Mouse (Mus musculus) limb, embryonic 10.5 days (tissue): ENCODE measurements around the gene Vmn1r218. TPM values are rescaled to one million over a fixed set of nuclear protein-coding genes. Genes with fewer than 3 reads are reported as not detected.
"Not testable (repeated sequence)": the region's sequence is repeated elsewhere in the genome, so short reads cannot be mapped to it uniquely, and the experiment has no call there.

Source experiments
- DNase-seq: peaks from one replicate; pipeline ENCODE4 v3.0.0-alpha.2; 2017; ENCODE audit warnings: low spot score
- H3K27ac ChIP-seq: fragments of 300-500 bp; sonication (generic); 2 replicates; pipeline ENCODE4 v1.5.1; 2016; ENCODE audit warnings: mild to moderate bottlenecking
- H3K27me3 ChIP-seq: fragments of 300-500 bp; sonication (generic); 2 replicates; pipeline ENCODE4 v1.6.1; 2016; ENCODE audit warnings: low read depth, mild to moderate bottlenecking; ENCODE audit not compliant: poor library complexity, severe bottlenecking
- H3K36me3 ChIP-seq: fragments of 300-500 bp; sonication (generic); 2 replicates; pipeline ENCODE4 v1.6.1; 2016; ENCODE audit warnings: mild to moderate bottlenecking, moderate library complexity
- H3K4me1 ChIP-seq: fragments of 300-500 bp; sonication (generic); 2 replicates; pipeline ENCODE4 v1.6.1; 2016
- H3K4me3 ChIP-seq: fragments of 300-500 bp; sonication (generic); 2 replicates; pipeline ENCODE4 v1.5.1; 2016; ENCODE audit warnings: mild to moderate bottlenecking, moderate library complexity
- H3K9me3 ChIP-seq: fragments of 300-500 bp; sonication (generic); replicated peaks from 2 replicates; pipeline ENCODE4 v1.6.1; 2016; ENCODE audit warnings: mild to moderate bottlenecking
- WGBS: fragments of 180-500 bp; shearing (Covaris S2); methylation state at CpG from one replicate; pipeline ENCODE4 v1.1.7; 2016; 5-methylcytosine and 5-hydroxymethylcytosine counted together
- polyA plus RNA-seq: library from polyadenylated mRNA; unstranded; fragments of >200 nt; fragmentation: Nextera tagmentation; extraction: Ambion mirVana; gene quantifications from 2 replicates; pipeline ENCODE4 v1.2.1, GENCODE M21; 2016

The Vmn1r218 gene
- polyA plus RNA-seq, result not detected in 2 replicates

DNA sequence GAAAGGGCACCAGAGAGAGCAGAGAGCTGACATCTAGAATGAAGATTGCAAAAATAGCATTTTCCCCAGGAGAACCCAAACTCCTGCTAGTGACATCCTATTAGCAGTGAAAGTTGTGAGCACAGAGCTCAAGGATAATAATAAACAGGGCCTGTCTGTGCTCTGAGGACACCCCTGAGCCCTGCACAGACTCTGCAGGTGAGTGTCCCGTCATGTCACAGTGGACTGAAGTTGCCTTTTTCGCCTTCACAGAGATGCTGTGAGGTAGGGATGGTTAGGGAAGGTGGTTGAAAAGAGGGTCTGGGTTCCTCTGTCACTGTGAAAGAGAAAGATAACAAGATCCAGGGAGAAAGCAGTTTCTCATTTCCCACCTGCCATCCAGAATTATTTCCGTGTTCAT is at the start of gene Vmn1r218:
Gene Vmn1r218 (plus strand): TSS at position 57 of the 400 bp plus-strand sequence.
- H3K9me3 ChIP-seq, result no peaks in the 10 kb centered on the region
- no peaks in the 10 kb centered on the region for H3K27me3 ChIP-seq
- DNase-seq, result no peak
- H3K27ac ChIP-seq, result no peak within 1 kb of the TSS
- 75% methylated on average over 3 of the region's 3 CpGs for WGBS
- H3K4me3 ChIP-seq, result no peak within 1 kb of the TSS
- H3K4me1 ChIP-seq, result no peaks in the 10 kb centered on the region
- H3K36me3 ChIP-seq, result no peaks in the 10 kb centered on the region

DNA sequence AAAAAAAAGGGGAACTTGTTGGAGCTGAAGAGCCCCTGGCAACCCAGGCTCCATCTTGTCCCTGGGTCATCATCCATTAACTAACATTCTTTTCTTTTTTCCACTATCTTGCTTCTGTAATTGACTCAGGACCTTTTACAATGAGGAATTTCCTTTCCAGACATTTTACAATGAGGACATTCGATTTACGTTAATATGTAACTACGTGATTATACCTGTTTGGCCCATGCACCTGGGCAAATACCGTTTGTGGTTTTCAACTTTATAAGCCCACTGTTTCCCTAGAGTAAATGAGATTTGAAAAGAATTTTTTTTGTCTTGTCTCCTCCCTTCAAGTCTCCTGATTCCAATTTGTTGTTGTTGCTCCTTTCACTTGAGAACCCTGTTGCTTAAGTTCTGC is 38.6 kb upstream of the Vmn1r218 start:
- WGBS, result 93% methylated on average over 4 of the region's 4 CpGs
- Histone ChIP-seq H3K36me3 (no peaks in the 10 kb centered on the region), H3K4me1 (no peaks in the 10 kb centered on the region), H3K27me3 (no peaks in the 10 kb centered on the region), H3K9me3 (no peaks in the 10 kb centered on the region), H3K4me3 (no peak overlapping the region), H3K27ac (no peak overlapping the region)
- DNase-seq, result no peak

DNA sequence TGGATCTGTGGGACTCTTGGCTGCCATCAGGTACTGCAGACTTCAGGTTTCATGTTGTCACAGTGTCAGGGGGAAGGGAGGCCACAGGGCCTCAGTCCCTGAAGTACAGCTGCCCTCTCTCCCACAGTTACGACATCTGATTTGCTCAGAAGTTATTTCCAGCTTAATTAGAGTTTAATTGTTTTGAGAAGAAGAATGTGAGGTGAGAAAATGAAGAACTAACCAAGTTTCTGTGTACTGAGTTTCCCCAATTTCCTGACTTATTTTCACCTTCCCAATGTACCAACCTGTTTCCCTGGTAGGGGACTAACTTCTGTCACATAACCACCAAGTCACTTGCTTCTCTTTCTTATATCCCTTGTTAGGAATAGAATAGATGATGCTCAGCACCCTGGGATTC is 14.8 kb upstream of the Vmn1r218 start, which contains the start of gene Vmn1r217:
Gene Vmn1r217 (minus strand): TSS at position 101 of the 400 bp plus-strand sequence.
- H3K9me3 ChIP-seq, H3K4me3 ChIP-seq, H3K27ac ChIP-seq, H3K4me1 ChIP-seq, DNase-seq, H3K27me3 ChIP-seq, H3K36me3 ChIP-seq: not testable (repeated sequence)
- WGBS, result 84% methylated on average over 1 of the region's 1 CpGs

DNA sequence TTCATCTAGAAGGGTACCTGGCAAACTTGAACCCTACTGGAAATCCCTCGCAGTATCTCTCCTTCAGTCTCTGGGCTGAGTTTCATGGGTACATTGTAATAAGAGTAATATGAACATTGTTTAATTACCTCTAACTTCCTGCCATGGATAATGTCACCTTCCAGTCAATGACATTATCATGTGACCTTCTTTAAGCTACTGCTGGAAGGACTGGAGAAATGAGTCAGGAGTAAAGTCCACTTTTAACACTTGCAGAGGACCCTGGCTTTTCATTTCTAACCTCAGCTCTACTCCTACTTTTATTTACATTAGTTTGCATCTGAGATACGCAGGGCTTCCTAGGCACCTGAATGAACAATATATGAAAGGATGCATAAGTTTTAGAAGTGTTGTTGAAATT is 12.3 kb upstream of the Vmn1r218 start:
- Histone ChIP-seq H3K4me3 (no peak overlapping the region), H3K27me3 (no peaks in the 10 kb centered on the region), H3K4me1 (no peaks in the 10 kb centered on the region), H3K36me3 (no peaks in the 10 kb centered on the region), H3K27ac (no peak overlapping the region), H3K9me3 (no peaks in the 10 kb centered on the region)
- WGBS, result 95% methylated on average over 2 of the region's 2 CpGs
- no peak for DNase-seq

DNA sequence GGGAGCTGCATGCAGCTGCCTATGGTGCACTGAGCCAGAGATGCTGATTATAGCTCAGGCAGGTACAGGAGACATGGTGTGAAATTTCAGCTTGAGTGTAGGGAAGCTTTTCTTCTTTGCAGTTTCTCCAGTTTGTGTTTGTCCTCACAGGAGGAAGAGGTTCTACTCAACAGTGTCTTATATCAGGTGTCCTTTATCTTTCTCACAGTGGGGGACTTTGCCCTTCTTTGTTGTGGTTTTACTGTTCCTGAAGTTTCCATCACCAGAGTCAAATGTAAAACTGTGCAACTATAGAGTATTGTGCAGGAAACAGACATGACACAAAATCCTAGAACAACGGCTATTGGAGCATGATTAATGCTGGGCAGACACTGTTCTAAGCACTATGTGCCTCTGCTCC is 546 bp downstream of the Vmn1r218 start:
- H3K36me3 ChIP-seq, result no peaks in the 10 kb centered on the region
- 76% methylated on average over 1 of the region's 1 CpGs for WGBS

DNA sequence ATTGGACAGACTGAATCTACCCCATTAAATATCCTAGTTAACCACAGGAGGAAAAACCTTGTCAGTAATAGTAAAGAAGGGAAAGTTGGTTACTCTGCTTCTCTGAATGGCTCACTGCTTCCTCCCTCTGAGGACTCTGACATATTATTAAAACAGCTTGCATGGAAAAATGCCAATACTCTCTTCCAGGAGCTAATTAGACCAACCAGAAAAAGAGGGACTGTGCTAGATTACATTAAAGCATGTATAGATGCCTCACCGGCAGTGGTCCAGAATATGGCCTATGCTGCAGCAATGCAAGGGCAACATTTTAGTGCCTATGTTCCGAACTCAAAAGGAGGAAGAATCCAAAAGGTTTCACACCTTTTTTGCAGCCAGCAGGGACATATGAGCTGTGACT is 5.9 kb downstream of the Vmn1r218 start:
- no peak overlapping the region for H3K4me3 ChIP-seq
- H3K9me3 ChIP-seq, result no peaks in the 10 kb centered on the region
- no peaks in the 10 kb centered on the region for H3K4me1 ChIP-seq
- no peak for DNase-seq
- no peaks in the 10 kb centered on the region for H3K36me3 ChIP-seq
- WGBS, result 91% methylated on average over 2 of the region's 2 CpGs
- H3K27me3 ChIP-seq, result no peaks in the 10 kb centered on the region
- H3K27ac ChIP-seq, result no peak overlapping the region

More for the DNA sequence above, 546 bp downstream of the Vmn1r218 start:
- H3K27ac ChIP-seq, result no peak overlapping the region
- H3K9me3 ChIP-seq, result no peaks in the 10 kb centered on the region
- no peak for DNase-seq
- no peaks in the 10 kb centered on the region for H3K4me1 ChIP-seq
- no peak overlapping the region for H3K4me3 ChIP-seq
- H3K27me3 ChIP-seq, result no peaks in the 10 kb centered on the region

DNA sequence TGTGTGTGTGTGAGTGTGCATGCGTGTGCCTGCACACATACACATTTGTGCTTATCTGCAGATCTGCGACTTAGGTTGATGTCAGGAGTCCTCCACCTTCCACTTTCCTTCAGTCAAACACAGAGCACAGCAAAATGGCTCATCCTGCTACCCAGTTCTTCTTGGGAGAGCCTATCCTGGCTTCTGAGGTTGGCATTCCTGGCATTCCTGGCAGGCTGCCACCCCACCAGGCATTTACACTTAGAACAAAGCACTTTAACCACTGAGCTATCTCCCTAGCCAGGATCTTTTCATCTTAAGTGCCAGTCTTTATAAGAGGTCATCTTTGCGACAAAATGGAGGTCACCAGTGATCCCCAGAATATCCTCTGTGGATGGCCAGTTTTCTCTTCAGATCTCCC is 24.9 kb downstream of the Vmn1r218 start:
- Histone ChIP-seq H3K4me3 (no peak overlapping the region), H3K9me3 (no peaks in the 10 kb centered on the region), H3K27ac (no peak overlapping the region), H3K36me3 (no peaks in the 10 kb centered on the region), H3K4me1 (no peaks in the 10 kb centered on the region), H3K27me3 (no peaks in the 10 kb centered on the region)
- 78% methylated on average over 3 of the region's 3 CpGs for WGBS
- no peak for DNase-seq

DNA sequence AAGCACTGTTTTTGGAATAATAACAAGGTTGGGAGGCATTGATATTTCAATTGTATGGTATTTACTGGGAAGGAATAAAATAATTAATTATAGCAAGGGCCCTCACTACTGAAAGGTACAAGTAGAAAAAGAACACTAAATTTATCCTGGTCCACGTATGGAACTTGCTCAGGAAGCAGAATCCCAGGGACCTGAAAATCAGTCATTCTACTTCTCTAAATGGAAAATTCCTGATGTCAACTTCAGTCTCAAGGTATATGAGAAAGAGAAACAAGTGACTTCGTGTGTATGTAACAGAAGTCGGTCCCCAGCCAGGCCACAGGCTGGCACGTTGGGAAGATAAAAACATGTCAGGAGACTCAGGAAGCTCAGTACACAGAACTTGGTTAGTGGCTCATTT is 26.1 kb downstream of the Vmn1r218 start, which contains the start of gene Vmn1r219:
Gene Vmn1r219 (plus strand): TSS at position 301 of the 400 bp plus-strand sequence.
- Histone ChIP-seq H3K27me3 (no peaks in the 10 kb centered on the region), H3K27ac (no peak within 1 kb of the TSS), H3K9me3 (no peaks in the 10 kb centered on the region), H3K36me3 (no peaks in the 10 kb centered on the region), H3K4me1 (no peaks in the 10 kb centered on the region), H3K4me3 (no peak within 1 kb of the TSS)
- WGBS, result 82% methylated on average over 4 of the region's 4 CpGs
- DNase-seq, result no peak

DNA sequence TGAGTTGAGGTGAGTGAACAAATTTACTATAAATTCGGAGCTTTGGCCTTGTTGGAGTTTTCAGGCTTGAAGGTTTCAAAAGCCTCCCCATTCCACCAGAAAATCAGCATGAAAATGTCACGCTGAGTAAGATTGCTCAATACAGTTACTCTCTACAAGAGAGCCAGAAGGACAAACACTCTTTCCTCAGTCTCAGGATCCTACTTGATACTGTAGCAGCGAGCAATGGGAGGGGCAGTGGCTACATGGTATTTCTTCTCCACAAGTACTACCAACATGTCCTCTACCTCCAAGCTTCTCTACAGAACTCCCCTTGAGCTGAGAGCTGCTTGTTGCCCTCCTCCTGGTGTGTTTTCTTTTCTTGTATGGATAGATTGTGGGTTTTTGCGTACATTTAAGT is 33.5 kb downstream of the Vmn1r218 start:
- not testable (repeated sequence) for H3K36me3 ChIP-seq, H3K4me1 ChIP-seq, H3K9me3 ChIP-seq, H3K4me3 ChIP-seq, H3K27ac ChIP-seq, H3K27me3 ChIP-seq, DNase-seq
- 86% methylated on average over 4 of the region's 4 CpGs for WGBS

DNA sequence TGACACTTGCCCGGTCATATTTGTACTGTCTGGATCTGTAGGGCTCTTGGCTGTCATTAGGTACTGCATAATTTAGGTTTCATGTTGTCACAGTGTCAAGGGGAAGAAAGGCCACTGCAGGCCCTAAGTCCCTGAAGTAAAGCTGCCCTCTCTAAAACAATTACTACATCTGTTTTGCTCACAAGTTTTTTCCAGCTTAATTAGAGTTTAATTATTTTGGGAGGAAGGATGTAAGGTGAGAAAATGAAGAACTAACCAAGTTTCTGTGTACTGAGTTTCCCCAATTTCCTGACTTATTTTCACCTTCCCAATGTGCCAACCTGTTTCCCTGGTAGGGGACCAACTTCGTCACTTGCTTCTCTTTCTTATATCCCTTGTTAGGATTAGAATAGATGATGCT is 54.9 kb downstream of the Vmn1r218 start, which contains the start of gene Vmn1r220:
Gene Vmn1r220 (minus strand): TSS at position 101 of the 400 bp plus-strand sequence.
- Histone ChIP-seq H3K36me3 (no peaks in the 10 kb centered on the region), H3K27me3 (no peaks in the 10 kb centered on the region), H3K4me1 (no peaks in the 10 kb centered on the region), H3K4me3 (no peak within 1 kb of the TSS), H3K27ac (no peak within 1 kb of the TSS), H3K9me3 (no peaks in the 10 kb centered on the region)
- 85% methylated on average over 2 of the region's 2 CpGs for WGBS
- no peak for DNase-seq

Other genes with a start within 250 kb of the Vmn1r218 start
- gene Vmn1r212, start 248.9 kb upstream of the Vmn1r218 start, polyA plus RNA-seq, result not detected in 2 replicates
- not detected in 2 replicates for gene Vmn1r213, start 125.5 kb upstream of the Vmn1r218 start, polyA plus RNA-seq
- gene Vmn1r214, start 102.7 kb upstream of the Vmn1r218 start, polyA plus RNA-seq, result not detected in 2 replicates
- gene Vmn1r215, start 65.1 kb upstream of the Vmn1r218 start, polyA plus RNA-seq, result not detected in 2 replicates
- gene Vmn1r217, start 14.9 kb upstream of the Vmn1r218 start, polyA plus RNA-seq, result not detected in 2 replicates
- 0.01 TPM in 2 replicates for gene Vmn1r219, start 26.2 kb downstream of the Vmn1r218 start, polyA plus RNA-seq
- gene Vmn1r220, start 54.8 kb downstream of the Vmn1r218 start, polyA plus RNA-seq, result not detected in 2 replicates
- gene Vmn1r221, start 81.0 kb downstream of the Vmn1r218 start, polyA plus RNA-seq, result not detected in 2 replicates
- gene Vmn1r222, start 102.8 kb downstream of the Vmn1r218 start, polyA plus RNA-seq, result not detected in 2 replicates
- 0.05 TPM in 1 of 2 replicates, not detected in the other for gene Vmn1r223, start 114.0 kb downstream of the Vmn1r218 start, polyA plus RNA-seq
- gene Zfp322a, start 236.1 kb downstream of the Vmn1r218 start, polyA plus RNA-seq, result 55.7 and 69.0 TPM in 2 replicates